Mouse (Mus musculus) neural tube, embryonic 14.5 days (tissue): ENCODE data around the gene Nupr1. TPM values are rescaled to one million over a fixed set of nuclear protein-coding genes. Genes with fewer than 3 reads are reported as not detected.

Experiments
- ATAC-seq: fragments of 200-750 bp; cut with Nextera tagmentation; 2 replicates; pipeline ENCODE4 v1.8.0; 2017; ENCODE audit warnings: low read depth, mild to moderate bottlenecking, moderate TSS enrichment, moderate library complexity
- H3K27ac ChIP-seq: fragments of 300-500 bp; sonication (generic); 2 replicates; pipeline ENCODE4 v1.5.1; 2014; ENCODE audit warnings: low read depth, mild to moderate bottlenecking, control low read depth, low read length, moderate library complexity, mixed read lengths
- H3K27me3 ChIP-seq: fragments of 300-500 bp; sonication (generic); 2 replicates; pipeline ENCODE4 v1.6.1; 2014; ENCODE audit warnings: low read length; ENCODE audit not compliant: control insufficient read depth, insufficient read depth
- H3K36me3 ChIP-seq: fragments of 300-500 bp; sonication (generic); 2 replicates; pipeline ENCODE4 v1.6.1; 2014; ENCODE audit warnings: low read length, mixed read lengths; ENCODE audit not compliant: control insufficient read depth, insufficient read depth
- H3K4me1 ChIP-seq: fragments of 300-500 bp; sonication (generic); 2 replicates; pipeline ENCODE4 v1.6.1; 2014; ENCODE audit warnings: low read length; ENCODE audit not compliant: control insufficient read depth, insufficient read depth
- H3K4me2 ChIP-seq: fragments of 300-500 bp; sonication (generic); 2 replicates; pipeline ENCODE4 v1.6.1; 2014; ENCODE audit warnings: mild to moderate bottlenecking, low read depth, low read length, control low read depth
- H3K4me3 ChIP-seq: fragments of 300-500 bp; sonication (generic); 2 replicates; pipeline ENCODE4 v1.5.1; 2014; ENCODE audit warnings: low read depth, low read length, control low read depth, mixed read lengths
- H3K9ac ChIP-seq: fragments of 300-500 bp; sonication (generic); replicated peaks from 2 replicates; pipeline ENCODE4 v1.6.1; 2014; ENCODE audit warnings: low read depth, mild to moderate bottlenecking, control low read depth, low read length, mixed read lengths
- H3K9me3 ChIP-seq: fragments of 300-500 bp; sonication (generic); 2 replicates; pipeline ENCODE4 v1.6.1; 2016; ENCODE audit warnings: low read length; ENCODE audit not compliant: control insufficient read depth
- WGBS: fragments of 180-500 bp; shearing (Covaris S2); extraction: QIAGEN DNeasy Blood & Tissue Kit; methylation state at CpG from one replicate; pipeline ENCODE4 v1.1.7; 2014; 5-methylcytosine and 5-hydroxymethylcytosine counted together
- polyA plus RNA-seq: library from polyadenylated mRNA; unstranded; fragments of >200 nt; fragmentation: Nextera tagmentation; extraction: Ambion mirVana; gene quantifications from 2 replicates; pipeline ENCODE4 v1.2.1, GENCODE M21; 2014

Gene Nupr1
- 2.2 and 10.8 TPM in 2 replicates for polyA plus RNA-seq

DNA sequence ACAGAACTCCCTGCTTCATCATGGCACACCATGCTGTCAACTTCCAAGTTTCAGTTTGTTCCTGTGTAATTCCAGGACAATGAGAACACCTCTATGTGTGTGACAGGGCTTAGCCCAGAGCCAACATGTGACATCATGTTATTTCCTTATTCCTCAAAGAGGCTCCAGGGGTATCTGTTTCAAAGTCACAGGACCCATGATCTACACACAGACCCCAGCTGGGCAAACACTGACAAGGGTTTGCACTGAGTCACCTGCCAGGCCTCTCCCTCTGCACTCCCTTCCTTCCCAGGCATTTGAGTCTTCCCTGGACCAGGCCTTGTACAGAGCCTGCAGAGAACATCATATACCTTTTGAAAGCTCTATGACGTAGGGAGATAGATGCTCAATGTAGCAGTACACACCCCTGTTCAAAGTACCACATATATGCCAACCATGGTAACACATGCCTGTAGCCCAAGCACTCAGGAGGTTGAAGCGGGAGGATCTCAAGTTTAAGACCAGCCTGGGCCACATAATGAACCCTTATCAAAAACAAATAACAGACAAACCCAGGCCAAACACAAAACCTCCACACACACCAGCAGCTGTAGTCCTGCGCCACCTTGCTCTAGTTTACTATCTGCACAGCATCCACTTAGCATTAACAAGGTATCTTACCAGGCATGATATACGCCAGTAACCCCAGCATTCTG lies at the start of gene Nupr1:
Nupr1 (minus strand) TSS at position 38 of the 695 bp plus-strand sequence.
- Histone ChIP-seq H3K27ac (no peak within 1 kb of the TSS), H3K36me3 (no peaks in the 10 kb centered on the region), H3K27me3 (no peaks in the 10 kb centered on the region), H3K9me3 (no peaks in the 10 kb centered on the region), H3K9ac (no peak within 1 kb of the TSS), H3K4me1 (no peaks in the 10 kb centered on the region), H3K4me3 (no peak within 1 kb of the TSS), H3K4me2 (no peak within 1 kb of the TSS)
- no peak for ATAC-seq
- 94% methylated on average over 4 of the region's 4 CpGs for WGBS

DNA sequence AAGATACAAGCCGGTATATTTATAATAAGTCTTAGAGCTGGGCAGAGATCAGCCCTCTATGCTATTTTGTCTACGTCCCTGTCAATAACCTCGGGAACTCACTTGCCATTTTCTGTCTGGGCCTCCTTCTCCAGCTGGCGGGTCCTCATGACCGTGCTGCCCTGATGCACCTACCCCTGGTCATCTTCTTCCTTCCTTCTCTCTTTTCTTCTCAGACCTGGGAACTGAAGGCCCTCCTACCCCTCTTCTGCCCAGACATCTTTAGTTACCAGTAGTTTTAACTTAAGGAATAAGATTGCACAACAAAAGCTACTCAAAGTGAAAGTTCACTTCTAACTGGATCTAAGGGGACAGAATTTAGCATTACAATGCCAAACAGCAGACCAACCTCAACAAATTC lies 49.0 kb upstream of the Nupr1 start:
- Histone ChIP-seq H3K4me2 (no peak overlapping the region), H3K27ac (no peak overlapping the region), H3K9ac (no peak overlapping the region), H3K9me3 (no peaks in the 10 kb centered on the region), H3K4me3 (no peak overlapping the region), H3K27me3 (no peaks in the 10 kb centered on the region), H3K36me3 (peaks cover 4% of the 10 kb centered on the region; the same call in 1 of the 2 replicates), H3K4me1 (no peaks in the 10 kb centered on the region)
- whole genome bisulfite sequencing: 97% methylated on average over 5 of the region's 5 CpGs
- no peak for ATAC-seq

DNA sequence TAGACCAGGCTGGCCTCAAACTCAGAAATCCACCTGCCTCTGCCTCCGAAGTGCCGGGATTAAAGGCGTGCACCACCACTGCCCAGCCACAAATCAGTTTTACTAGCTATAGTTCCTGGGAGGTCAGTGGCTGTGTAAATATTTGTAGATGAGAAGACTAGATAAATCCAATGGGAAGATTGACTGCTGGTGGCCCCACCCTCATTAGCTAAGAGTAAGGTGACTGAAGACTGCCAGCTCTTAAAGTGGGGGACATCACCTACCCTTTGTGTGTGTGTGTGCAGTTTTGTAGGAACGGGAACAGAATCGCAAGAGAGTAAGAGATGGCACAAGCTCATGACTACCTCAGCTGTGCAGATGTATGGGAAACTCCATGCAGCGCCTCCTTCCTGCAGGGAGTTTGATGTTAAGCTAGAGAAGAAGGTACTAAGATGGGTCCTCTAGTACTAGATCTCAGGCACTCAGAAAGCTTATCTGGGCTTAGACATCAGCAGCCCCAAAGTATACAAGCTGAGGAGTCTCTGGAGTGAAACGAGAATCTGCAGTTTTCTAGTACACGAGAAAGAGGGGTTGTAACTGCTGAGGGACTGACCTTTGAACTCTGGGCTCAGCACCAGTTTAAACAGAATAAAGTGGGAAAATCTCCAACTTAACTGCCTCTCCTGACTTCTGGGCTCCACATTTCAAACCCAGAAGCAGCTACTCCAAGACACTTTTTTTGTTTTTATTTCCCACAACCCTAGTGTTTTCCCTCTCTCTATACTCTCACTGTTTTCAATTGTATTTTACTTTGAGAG lies 48.1 kb upstream of the Nupr1 start:
- H3K4me2 ChIP-seq: no peak overlapping the region
- H3K9ac ChIP-seq: no peak overlapping the region
- ATAC-seq: no peak
- no peaks in the 10 kb centered on the region for H3K27me3 ChIP-seq
- WGBS: 85% methylated on average over 8 of the region's 8 CpGs
- no peak overlapping the region for H3K4me3 ChIP-seq
- no peaks in the 10 kb centered on the region for H3K4me1 ChIP-seq
- H3K36me3 ChIP-seq: peaks cover 4% of the 10 kb centered on the region; the same call in 1 of the 2 replicates
- H3K9me3 ChIP-seq: no peaks in the 10 kb centered on the region
- H3K27ac ChIP-seq: no peak overlapping the region

DNA sequence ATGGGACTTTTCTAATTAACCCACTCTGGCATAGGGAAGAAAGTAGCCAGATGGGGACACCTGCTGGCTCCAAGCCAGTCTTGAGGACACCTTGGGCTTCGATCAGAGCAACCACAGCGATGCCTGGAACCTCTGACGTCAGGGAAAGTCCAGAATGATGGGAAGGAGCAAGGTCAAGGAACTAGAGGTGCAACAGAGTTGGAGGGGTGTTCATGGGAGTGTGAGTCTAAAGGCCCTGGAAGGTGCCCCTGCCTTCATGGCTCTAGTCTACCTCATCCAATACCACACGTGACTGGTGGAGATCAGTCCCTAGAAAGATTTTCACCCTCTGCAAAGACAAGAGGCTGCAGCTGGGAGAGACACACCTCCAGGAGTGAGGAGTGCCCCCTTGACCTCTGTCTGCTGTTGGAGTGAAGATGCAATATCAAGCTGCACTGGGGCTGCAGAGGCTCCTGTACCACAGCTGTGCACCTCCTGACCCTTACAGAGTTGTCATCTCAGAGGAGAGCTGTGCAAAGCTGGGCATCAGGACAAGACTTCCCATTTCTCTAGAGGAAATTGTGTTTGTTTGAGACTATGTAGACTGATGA lies 46.1 kb upstream of the Nupr1 start:
- no peak overlapping the region for H3K9ac ChIP-seq
- ATAC-seq: no peak
- H3K27ac ChIP-seq: no peak overlapping the region
- H3K9me3 ChIP-seq: no peaks in the 10 kb centered on the region
- H3K36me3 ChIP-seq: peaks cover 7% of the 10 kb centered on the region; the same call in 1 of the 2 replicates
- WGBS: 83% methylated on average over 4 of the region's 4 CpGs
- H3K27me3 ChIP-seq: no peaks in the 10 kb centered on the region
- no peaks in the 10 kb centered on the region for H3K4me1 ChIP-seq
- H3K4me2 ChIP-seq: no peak overlapping the region
- no peak overlapping the region for H3K4me3 ChIP-seq

DNA sequence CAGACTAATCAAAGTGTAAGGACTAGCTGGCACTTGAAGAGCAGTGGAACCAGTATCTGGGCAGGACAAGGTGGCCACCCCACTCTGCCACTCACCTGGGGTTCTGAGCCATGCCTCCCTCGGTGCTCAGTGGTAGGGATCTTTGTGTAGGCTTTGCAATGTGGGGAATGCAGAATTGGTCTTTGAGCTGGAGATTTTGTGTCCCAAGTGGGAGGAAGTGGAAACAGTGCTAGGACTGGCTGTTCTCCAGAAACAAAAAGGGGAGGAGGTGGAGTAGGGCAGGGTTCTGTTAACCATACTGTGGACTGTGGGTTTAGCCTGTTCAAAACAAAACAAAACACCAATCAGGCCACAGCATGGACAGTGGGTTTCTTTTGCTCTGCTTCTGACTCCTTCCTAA lies 45.5 kb upstream of the Nupr1 start, which contains the start of gene Sult1a1:
Sult1a1 (minus strand) TSS at position 226 of the 400 bp plus-strand sequence.
- Histone ChIP-seq H3K4me2 (no peak within 1 kb of the TSS), H3K36me3 (peaks cover 12% of the 10 kb centered on the region; the same call in 1 of the 2 replicates), H3K9ac (no peak within 1 kb of the TSS), H3K9me3 (no peaks in the 10 kb centered on the region), H3K4me3 (no peak within 1 kb of the TSS), H3K27ac (no peak within 1 kb of the TSS), H3K4me1 (no peaks in the 10 kb centered on the region), H3K27me3 (no peaks in the 10 kb centered on the region)
- 86% methylated on average over 1 of the region's 1 CpGs for WGBS
- ATAC-seq: no peak

DNA sequence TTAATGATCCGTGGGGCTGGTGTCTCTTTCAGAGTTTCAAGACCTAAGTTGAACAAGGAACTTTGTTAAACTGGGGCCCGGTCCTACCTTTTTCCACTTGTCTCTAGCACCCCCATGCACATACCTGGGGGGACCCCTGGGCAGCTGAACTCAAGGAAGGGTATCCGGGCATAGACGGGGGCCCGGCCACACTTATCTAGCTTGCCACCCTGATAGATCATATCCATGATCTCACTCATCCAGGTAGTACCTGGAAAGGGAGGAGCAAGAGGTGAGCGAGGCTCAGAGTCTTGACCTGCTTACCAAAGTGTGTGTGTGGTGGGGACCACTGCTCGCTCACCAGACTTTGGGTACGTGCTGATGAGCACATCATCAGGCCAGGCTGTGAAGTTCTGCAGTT lies 44.4 kb upstream of the Nupr1 start:
- WGBS: 94% methylated on average over 8 of the region's 8 CpGs
- Histone ChIP-seq H3K27me3 (no peaks in the 10 kb centered on the region), H3K4me3 (no peak overlapping the region), H3K9me3 (no peaks in the 10 kb centered on the region), H3K4me2 (no peak overlapping the region), H3K9ac (no peak overlapping the region), H3K4me1 (no peaks in the 10 kb centered on the region), H3K36me3 (peaks cover 12% of the 10 kb centered on the region; the same call in 1 of the 2 replicates), H3K27ac (no peak overlapping the region)
- no peak for ATAC-seq

DNA sequence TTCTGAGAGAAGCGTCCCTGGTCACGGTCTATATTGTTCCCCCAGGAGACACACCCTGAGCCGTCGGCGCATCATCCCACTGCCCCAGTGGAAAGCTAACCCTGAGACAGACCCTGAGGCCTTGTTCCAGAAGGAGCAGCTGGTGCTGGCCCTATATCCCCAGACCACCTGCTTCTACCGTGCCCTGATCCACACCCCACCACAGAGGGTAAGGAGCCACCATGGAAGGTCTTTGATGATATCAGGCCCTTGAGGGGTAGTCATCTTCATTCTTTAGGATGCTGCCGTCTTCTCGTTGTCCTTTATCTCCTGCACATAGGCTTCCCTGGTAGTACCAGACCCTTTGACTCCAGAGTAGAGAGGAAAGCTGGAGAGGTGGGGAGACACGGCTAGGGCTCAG lies 41.5 kb upstream of the Nupr1 start:
- Histone ChIP-seq H3K9me3 (no peaks in the 10 kb centered on the region), H3K4me3 (no peak overlapping the region), H3K36me3 (peaks cover 9% of the 10 kb centered on the region; the same call in 1 of the 2 replicates), H3K27ac (no peak overlapping the region), H3K4me2 (no peak overlapping the region), H3K9ac (no peak overlapping the region), H3K27me3 (no peaks in the 10 kb centered on the region), H3K4me1 (no peaks in the 10 kb centered on the region)
- WGBS: 94% methylated on average over 9 of the region's 9 CpGs
- ATAC-seq: no peak

DNA sequence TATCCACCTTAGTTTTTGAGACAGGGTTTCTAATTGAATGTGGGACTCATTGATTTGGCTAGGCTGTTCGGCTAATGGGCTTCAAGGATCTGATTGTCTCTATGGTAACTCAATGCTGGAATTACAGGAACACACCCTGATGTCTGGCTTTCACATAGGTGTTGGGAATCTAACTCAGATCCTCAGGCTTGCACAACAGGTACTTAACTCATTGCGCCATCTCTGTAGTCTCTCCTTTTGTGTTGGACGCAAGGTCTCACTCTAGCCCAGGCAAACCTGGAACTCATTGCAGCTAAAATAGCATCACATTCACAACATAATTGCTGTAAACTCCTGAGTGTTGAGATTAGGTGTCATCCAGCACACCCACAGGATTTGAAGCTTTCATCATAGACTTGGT lies 39.5 kb upstream of the Nupr1 start:
- WGBS: 87% methylated on average over 3 of the region's 3 CpGs
- H3K36me3 ChIP-seq: peaks cover 12% of the 10 kb centered on the region; the same call in 1 of the 2 replicates

DNA sequence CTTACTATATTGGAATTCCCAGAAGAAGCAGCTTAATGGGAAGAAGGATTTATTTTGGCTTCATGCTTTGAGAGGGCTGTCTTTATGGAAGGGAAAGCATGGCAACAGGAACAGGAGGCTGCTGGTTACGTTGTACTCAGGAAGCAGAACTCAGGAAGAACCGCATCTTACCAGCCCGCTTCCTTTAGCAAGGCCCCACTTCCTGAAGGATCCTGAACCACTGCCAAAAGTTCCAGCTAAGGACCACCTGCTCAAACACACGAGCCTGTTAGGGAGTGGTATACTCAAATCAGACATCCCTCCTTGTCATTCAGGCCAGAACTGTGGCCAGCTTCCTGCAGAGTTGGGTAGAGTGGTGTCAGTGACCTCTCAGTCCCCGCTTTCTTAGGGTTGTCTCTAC lies 37.8 kb upstream of the Nupr1 start:
- no peaks in the 10 kb centered on the region for H3K27me3 ChIP-seq
- no peak overlapping the region for H3K27ac ChIP-seq
- 86% methylated on average over 5 of the region's 5 CpGs for WGBS
- H3K36me3 ChIP-seq: peaks cover 15% of the 10 kb centered on the region; the same call in 1 of the 2 replicates
- no peak for ATAC-seq
- no peaks in the 10 kb centered on the region for H3K4me1 ChIP-seq
- H3K9me3 ChIP-seq: no peaks in the 10 kb centered on the region
- no peak overlapping the region for H3K4me2 ChIP-seq
- H3K4me3 ChIP-seq: no peak overlapping the region
- H3K9ac ChIP-seq: no peak overlapping the region

More for the DNA sequence above, 39.5 kb upstream of the Nupr1 start:
- Histone ChIP-seq H3K27me3 (no peaks in the 10 kb centered on the region), H3K9ac (no peak overlapping the region), H3K4me1 (no peaks in the 10 kb centered on the region), H3K9me3 (no peaks in the 10 kb centered on the region), H3K27ac (no peak overlapping the region), H3K4me3 (no peak overlapping the region), H3K4me2 (no peak overlapping the region)
- no peak for ATAC-seq
